Mouse (Mus musculus) left cerebral cortex, postnatal 10 days (tissue): ENCODE results near the gene Gm10488. TPM values are rescaled to one million over a fixed set of nuclear protein-coding genes. Genes with fewer than 3 reads are reported as not detected.
"Not testable (repeated sequence)": the region's sequence is repeated elsewhere in the genome, so short reads cannot be mapped to it uniquely, and the experiment has no call there.

Experiments used
- DNase-seq, 2 experiments: peaks; one replicate each; pipeline ENCODE4 v3.0.0; 2021 to 2022; ENCODE audit warnings: low spot score in 2 of 2, mixed read lengths in 1 of 2; ENCODE audit errors: extremely low spot score in 1 of 2
- intact Hi-C: fragments of 180-260 bp; cut with DNase I; formaldehyde crosslinking; loops from one replicate; pipeline ENCODE4 v1.15.1; 2025
- microRNA-seq: library from miRNA; unstranded; fragments of <30 nt; microRNA quantifications from one replicate; pipeline ENCODE4 v1.2.0, GENCODE M21; 2022
- total RNA-seq, 2 experiments: library from RNA; stranded (reverse); gene quantifications; 2 replicates each; pipeline ENCODE4 v1.2.3; 2021

Gene Gm10488
- total RNA-seq = not detected

DNA sequence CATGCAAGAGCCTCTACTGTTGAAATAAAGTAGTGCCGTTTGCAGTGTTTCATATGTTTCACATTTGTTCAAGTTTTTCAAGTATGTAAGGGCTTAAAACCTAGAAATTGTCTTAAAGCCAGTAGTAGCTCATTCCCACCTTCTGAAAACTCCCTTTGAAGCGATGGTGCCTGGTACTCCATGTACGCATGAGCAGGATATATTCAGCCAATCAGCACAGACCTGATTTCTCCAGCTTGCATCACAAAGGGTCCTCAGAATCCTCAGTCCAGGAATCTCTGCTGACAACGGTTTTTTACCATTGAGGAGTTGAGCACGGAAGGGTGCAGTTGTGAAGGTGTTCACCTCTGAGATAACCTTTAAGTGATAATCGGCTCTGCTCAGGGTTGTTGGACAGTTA lies at the start of gene Gm10488:
Gene Gm10488, plus strand, starts transcription at position 301 of the 400 bp plus-strand sequence.
- intact Hi-C loops, DNase-seq: not testable (repeated sequence)

Small RNA genes within 50 kb of the gene (microRNA-seq; reads per million reads assigned to microRNA genes)
- not detected for gene Gm44298
